Mouse (Mus musculus): ENCODE results near the gene Vmn2r10.
"Not testable (repeated sequence)": the region's sequence is repeated elsewhere in the genome, so short reads cannot be mapped to it uniquely, and the experiment has no call there.

The Vmn2r10 gene

GRCm38 (mm10) chr5:109006427-109006826 is at the start of gene Vmn2r10:
Gene Vmn2r10 (minus strand): TSS chr5:109006527.
- CTCF ChIA-PET: not testable (repeated sequence)

DNA sequence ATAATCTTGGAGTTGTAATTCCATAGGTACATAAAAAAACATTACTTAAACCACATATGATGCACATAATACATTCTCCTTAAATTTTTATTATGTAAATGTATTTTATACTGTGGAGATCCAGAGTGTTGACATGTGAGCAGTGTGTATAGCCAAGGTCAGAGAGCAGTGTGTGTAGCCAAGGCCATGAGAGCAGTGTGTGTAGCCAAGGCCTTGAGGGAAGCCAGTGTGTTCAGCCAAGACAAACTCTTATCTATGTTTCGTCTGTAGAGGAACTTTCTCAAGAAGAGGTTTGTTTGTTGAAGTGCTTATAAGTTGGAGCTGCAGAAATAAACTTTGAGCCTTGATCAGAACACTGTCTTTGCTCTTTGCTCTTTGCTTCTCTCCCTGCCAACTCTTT is 49.0 kb upstream of the Vmn2r10 start:
- CTCF ChIA-PET: no interaction called here

- CTCF ChIA-PET: no interaction called here
These were observed 26.3 kb upstream of the Vmn2r10 start for GRCm38 (mm10) chr5:109032591-109032990.

- CTCF ChIA-PET: no interaction called here
These were observed 17.4 kb downstream of the Vmn2r10 start for GRCm38 (mm10) chr5:108988924-108989323.

All from spleen, embryonic (tissue).